Comparison of ENCODE assay signal across 8 mouse cellular contexts in the genomic region with DNA sequence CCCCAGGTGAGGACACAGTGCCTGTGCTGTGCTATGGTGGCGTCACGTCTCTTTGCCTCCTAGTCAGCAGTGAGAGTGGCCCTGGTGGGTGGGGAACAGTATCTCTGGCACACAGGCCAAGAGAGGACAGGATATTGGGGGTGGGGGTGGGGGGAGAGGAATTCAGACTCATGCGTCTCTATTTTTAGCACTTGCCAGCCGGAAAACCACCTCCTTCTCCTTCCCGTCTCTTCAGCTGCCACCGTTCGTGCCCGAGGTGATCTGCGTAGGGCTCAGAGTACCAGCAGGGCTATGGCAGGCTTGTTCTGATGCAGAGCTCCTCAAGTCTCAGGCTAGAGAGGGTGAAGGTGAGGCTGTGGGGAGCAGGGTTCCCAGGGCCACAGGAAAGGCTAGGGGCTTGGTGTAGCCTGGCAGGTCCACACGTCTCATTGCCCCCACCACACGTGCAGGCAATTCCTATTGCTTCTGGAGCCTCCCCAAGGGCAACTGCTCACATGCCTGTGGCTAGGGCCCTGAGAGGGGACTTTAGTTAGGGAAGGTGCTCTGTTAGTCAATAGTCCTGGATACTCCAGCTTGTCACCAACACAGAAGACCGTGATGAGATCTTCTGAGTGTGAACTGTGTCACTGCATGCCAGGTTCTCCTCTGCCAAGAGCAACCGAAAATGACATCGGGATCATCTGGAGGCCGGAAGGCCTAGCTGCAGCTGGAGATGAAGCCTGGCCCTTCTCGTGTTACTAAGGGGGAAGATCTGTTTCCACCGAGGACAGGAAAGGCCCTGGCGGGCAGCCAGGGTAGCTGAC. TPM values are rescaled to one million over a fixed set of nuclear protein-coding genes. Genes with fewer than 3 reads are reported as not detected.
DNase-seq lines count a peak whose midpoint lies in the region; ATAC-seq lines count a peak whose summit lies in the region.

Gpr146 (plus strand) TSS at position 230 of the 803 bp plus-strand sequence.

- 78% methylated on average over 18 of the region's 18 CpGs for WGBS in hindbrain, embryonic 15.5 days

- H3K36me3 ChIP-seq in hindbrain, embryonic 15.5 days: no peaks in the 10 kb centered on the region

- 0 out of 2 replicates have a peak within 1 kb of the TSS, but pooled peaks have one; percentile 22 for H3K27ac ChIP-seq in hindbrain, embryonic 15.5 days (replicated peaks)

- H3K4me2 ChIP-seq in hindbrain, embryonic 15.5 days: no peak within 1 kb of the TSS

- ATAC-seq in hindbrain, embryonic 15.5 days (ENCODE audit: low FRiP score, low read depth): no peak

- no peak within 1 kb of the TSS for H3K4me3 ChIP-seq in hindbrain, embryonic 15.5 days

- DNase-seq in layer of hippocampus, adult 11-12 months (ENCODE audit: low spot score): peak; percentile 62
- no peak for DNase-seq in layer of hippocampus, postnatal 10 days (ENCODE audit: low spot score in 2 of 2)
- peak; percentile 75 for DNase-seq in MN1 (ENCODE audit: low spot score)
- peak; percentile 76 to 83 for DNase-seq in gastrocnemius, adult 8-10 months (ENCODE audit: low spot score in 2 of 2)
- no peak for DNase-seq in left cerebral cortex, postnatal 36 days (ENCODE audit: low spot score in 2 of 2)
- peak; percentile 80 for DNase-seq in naive thymus-derived CD4-positive, alpha-beta T cell, adult 2 months (ENCODE audit: low read depth)
- no peak for DNase-seq in c-Kit-positive CD71-positive TER-119-positive erythroid progenitor cells, embryonic 14.5 days (ENCODE audit: low spot score)

- H3K4me1 ChIP-seq in hindbrain, embryonic 15.5 days (replicated peaks): peaks cover 46% of the 10 kb centered on the region

- no peak within 1 kb of the TSS for H3K9ac ChIP-seq in hindbrain, embryonic 15.5 days

- H3K9me3 ChIP-seq in hindbrain, embryonic 15.5 days: no peaks in the 10 kb centered on the region

- H3K27me3 ChIP-seq in hindbrain, embryonic 15.5 days: no peaks in the 10 kb centered on the region

- intact Hi-C loops in left cerebral cortex, postnatal 36 days (cut with DNase I): no loop called here

RNA-seq across cellular contexts. Expression of gene Gpr146, which starts in this region (rescaled TPM):
- total RNA-seq in layer of hippocampus, postnatal 10 days (2021): 1 to 10 TPM; 6.8 to 7.8 TPM
- total RNA-seq in gastrocnemius, adult 8-10 months (2022): 10 to 100 TPM; 20.9 to 28.6 (median 25.4) TPM
- 2.6 and 2.9 TPM in 2 replicates for polyA plus RNA-seq in hindbrain, embryonic 15.5 days (2015; fragmentation: Nextera tagmentation; extraction: Ambion mirVana)
- 10 to 100 TPM; 13.5 to 14.0 TPM for total RNA-seq in left cerebral cortex, postnatal 36 days (2021)

Comparison
In these comparisons a context has a peak if more than half of its experiments do, and no peak if none do; other contexts are left out.
1. DNase-seq: peak in layer of hippocampus, adult 11-12 months (single experiment), MN1 (single experiment), gastrocnemius, adult 8-10 months (2 of 2) and naive thymus-derived CD4-positive, alpha-beta T cell, adult 2 months (single experiment); none in layer of hippocampus, postnatal 10 days (0 of 2), left cerebral cortex, postnatal 36 days (0 of 2) and c-Kit-positive CD71-positive TER-119-positive erythroid progenitor cells, embryonic 14.5 days (single experiment).